Mouse (Mus musculus): Measurements from ENCODE around the gene Ceacam18.

DNA sequence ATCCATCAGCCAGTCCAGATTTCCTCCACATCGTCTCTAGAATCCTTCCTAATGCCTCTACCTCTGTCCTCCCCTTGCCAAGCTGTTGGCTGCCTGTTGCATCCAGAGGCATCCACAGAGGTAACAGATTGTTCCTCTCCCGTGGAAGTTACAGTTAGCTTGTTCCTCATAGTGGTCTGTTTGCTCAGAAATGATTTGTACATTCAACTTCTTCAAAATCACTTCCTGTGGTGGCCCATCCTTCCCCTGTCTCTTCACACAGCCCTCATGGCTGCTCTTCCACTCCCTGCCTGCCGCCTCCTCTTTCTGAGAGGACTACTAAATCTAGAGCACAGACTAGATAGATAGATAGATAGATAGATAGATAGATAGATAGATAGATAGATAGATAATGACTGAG lies 20.0 kb downstream of the Ceacam18 start:
- TF ChIP-seq EP300 (IDR thresholded peaks at IDR 0.05) (no peak), CTCF (IDR thresholded peaks at IDR 0.05) (no peak)
